Mouse (Mus musculus) ovary, adult 18-20 months (tissue): ENCODE measurements around the gene Stxbp3.

ENCODE experiments used
- DNase-seq: peaks from one replicate; pipeline ENCODE4 v3.0.0; 2022; ENCODE audit warnings: low spot score, mixed read lengths

Gene Stxbp3

DNA sequence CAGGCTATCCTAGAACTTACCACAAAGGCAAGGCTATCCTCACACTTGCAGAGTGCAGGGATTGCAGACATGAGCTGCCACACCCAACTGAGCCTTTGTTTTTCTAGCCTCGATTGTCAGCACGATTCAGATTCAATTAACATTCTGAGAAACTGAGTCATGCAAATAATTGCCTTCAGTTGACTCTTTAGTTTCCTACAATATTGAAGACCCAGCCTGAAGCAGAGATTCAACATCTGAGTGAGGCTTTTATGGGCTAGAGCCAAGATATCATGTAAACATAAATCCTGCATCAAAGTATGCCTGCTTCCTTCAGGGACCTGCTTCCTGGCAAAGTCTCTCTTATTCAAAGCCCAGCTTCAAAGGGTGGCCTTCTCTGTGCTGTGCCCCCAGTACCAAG, 76.6 kb downstream of the Stxbp3 start:
- no peak for DNase-seq

DNA sequence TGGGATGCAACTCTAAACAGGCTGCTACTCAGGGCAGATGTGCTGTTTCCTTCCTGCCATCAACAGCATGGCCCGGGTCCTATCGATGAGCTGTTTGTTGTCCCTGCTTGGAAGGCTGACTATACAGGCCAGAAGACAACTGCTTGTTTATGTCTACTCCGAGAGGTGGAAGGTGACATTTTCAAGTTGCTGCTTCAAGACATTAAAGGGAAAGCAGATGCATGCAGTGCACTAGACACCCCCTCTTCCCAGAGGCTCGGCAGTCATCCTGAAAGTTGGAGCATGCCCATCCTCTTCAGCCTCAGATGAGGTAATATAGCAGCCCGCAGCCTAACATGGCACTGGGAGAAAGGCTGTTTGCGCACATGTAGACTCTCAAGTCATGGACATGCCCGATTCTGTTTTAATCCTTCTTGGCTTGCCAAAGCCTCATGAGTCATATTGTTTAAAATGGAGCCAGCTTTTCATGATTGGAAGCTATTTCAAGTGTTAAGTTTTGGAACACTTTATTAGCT, 77.7 kb downstream of the Stxbp3 start:
- DNase-seq: no peak

DNA sequence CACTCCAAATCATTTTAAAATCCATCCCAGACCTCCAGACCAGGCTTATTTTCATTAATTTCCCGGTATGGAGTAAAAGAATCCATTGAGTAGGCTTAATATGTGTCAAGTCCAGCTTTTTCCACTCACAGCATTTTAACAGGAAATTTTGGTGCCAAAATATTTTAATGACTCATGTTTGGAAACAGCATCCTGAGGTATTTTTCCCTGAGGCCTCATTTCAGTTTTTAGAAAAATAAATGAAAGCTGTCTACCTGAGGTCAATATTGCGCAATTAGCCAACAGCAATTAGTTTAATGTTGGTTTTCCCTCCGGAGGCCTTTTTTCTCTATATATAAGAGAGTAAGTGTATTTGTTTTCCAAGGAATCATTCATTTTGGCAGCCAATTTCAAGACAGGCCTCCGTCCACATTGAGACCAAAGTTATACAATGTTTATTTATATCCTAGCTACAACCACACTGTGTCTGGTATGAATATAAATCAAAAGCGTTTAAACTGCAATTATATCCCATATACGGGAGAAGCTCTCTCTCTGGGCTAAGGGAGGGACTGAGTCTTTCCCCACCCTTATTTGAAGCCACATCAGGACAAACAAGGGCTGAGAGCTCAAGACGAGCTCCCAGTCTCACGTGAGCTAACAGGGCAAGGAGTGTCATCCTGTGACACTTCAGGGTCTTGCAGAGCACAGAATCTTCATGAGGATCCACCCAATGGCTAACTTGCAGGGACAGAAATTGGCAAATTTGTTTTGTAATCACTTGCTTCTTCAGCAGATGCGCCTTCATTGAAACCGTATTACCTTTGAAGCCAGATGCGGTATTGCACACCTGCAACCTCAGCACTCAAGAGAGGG, 80.5 kb downstream of the Stxbp3 start:
- no peak for DNase-seq

DNA sequence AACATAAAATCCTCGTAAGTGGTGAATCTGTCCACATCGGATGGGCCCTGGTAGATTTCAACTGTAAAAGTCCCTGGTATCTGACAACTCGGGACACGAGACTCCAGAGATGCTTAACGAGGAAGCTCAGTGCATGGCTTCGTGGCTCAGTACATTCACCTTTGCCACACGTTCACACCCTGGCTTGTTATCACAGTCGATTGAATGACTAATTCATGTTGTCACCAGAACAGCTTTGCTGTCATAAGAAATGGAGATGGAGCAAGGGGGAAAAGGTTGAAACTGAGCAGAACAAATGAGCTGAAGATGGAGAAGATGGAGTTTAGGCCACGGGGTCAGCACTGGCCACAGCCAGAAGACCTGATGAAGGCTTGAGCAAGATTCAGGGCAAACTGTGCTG, 82.8 kb downstream of the Stxbp3 start:
- no peak for DNase-seq

DNA sequence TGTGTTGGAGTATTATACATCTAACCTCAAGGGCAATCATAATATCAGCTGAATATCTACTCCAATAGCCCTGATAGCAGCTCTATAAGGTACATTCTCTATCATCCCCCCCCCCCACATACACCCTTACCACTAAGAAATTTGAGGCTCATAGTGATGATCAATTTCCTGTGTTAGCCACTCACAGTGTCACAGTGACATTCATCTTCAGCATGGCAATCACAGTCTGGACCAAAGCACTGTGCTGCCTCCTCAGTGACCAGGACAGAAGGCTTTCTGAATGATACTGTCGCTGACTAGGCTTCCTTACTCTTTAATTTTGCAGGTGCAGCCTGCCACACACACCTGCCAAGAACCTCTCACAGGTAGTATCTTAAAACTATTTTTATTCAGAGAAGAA, 84.2 kb downstream of the Stxbp3 start:
- DNase-seq: no peak

DNA sequence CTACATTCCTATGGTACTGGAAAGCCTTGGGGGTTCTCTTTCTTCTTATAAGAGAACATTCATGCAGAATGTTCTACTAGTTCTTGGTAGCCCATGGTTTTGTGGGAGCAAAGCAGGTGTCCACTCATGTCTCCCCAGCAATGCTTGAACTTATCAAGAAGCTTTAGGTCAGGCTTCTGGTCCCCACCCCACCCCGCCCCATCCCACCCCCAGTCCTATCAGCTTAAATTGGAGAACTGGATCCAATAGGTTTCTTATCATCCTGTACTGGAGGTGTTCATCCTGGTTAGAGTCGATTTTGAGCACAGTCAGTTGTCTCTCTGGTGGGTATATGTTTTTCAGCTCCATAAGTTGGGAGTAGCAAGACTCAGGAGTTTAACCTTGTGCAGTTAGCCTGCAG, 84.8 kb downstream of the Stxbp3 start:
- no peak for DNase-seq

DNA sequence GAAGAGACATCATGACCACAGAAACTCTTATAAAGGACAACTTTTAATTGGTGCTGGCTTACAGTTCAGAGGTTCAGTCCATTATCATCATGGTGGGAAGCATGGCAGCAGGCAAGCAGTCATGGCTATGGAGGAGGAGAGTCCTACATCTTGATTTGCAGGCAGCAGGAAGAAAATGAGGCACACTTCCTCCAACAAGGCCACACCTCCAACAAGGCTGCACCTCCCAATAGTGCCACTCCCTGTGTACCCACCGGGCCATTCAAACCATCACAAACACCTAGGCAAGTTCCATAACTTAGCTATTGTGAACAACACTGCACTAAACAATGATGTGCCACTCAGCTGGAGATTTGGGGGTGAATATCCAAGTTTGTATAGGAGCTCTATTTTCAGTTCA, 85.8 kb downstream of the Stxbp3 start:
- no peak for DNase-seq

DNA sequence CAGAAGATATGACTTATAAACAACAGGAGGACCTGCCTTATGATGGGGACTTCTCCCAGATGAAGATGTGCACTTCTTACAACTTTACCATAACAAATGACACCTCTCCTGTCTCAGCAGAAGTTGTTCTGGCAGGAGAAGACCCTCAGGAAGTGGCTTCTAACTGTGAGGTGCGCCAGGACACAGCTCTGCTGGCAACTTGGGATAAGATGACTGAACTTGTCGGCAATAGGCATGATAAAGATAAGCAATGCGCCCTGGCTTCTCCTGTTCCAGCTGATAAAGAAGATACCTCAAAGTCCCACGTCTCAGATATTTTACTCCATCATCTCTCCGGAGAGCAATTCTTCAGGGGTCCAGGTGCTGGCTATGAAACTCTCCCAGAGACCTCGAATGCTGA, 88.6 kb downstream of the Stxbp3 start:
- DNase-seq: no peak

DNA sequence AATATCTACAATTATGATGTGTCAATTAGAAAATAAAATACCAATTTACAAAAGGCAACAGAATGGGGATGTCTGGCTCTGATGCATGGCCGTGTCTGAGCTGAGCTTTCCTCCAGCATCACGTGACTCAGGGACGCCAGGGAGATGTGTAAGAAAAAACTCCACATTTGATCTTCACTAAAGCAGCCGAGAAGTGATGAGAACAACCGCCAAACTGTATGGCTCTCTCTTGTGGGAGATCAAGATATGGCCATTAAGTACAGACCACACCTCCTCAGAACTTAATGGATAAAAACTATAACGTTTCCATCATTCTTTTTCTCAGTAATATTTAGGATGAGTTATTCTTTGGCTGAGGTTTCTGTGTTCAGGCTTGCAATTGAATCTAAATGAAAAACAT, 89.3 kb downstream of the Stxbp3 start:
- no peak for DNase-seq

DNA sequence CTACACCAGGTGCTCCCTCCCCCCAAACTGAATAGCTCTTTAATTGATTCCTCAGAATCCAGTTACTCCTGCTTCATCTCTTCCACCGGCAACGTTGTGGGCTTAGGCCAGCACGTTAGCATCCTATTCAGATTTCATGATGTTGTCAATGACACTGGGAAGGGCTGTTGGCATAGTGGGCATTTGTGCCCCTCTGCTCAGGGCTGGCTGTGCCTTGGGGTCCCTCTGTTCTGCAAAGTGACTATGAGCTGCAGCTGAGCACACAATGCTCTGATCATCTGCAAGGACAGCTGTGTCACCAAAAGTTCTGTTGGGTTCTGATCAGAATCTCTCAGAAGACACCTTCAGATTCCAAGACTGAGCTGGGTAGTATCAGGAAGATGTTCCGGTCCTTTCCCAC, 96.3 kb downstream of the Stxbp3 start:
- DNase-seq: no peak
